Mouse (Mus musculus) CH12.LX (cell line): ENCODE measurements around the gene Smc1b. TPM values are rescaled to one million over a fixed set of nuclear protein-coding genes. Genes with fewer than 3 reads are reported as not detected.

Experiments used
- DNase-seq: peaks from one replicate; pipeline ENCODE4 v3.0.0-alpha.2; 2013; ENCODE audit errors: extremely low read depth
- H3K27ac ChIP-seq: 2 replicates; pipeline ENCODE4 v1.5.1; 2012; ENCODE audit warnings: low read depth, mild to moderate bottlenecking, control low read depth, moderate library complexity; ENCODE audit not compliant: insufficient read depth
- H3K27me3 ChIP-seq: replicated peaks from 2 replicates; pipeline ENCODE3; 2012; ENCODE audit warnings: inconsistent platforms
- H3K36me3 ChIP-seq, 2 experiments: replicated peaks in 1 of 2; 2 replicates each; pipeline versions ENCODE3 to v1.6.1; 2012; ENCODE audit warnings: inconsistent platforms in 1 of 2, low read length in 1 of 2, mild to moderate bottlenecking in 1 of 2, mixed read lengths in 1 of 2, moderate library complexity in 1 of 2; ENCODE audit not compliant: control insufficient read depth in 1 of 2, insufficient read depth in 1 of 2
- H3K4me1 ChIP-seq, 2 experiments: 2 replicates each; pipeline ENCODE4 v1.6.1; 2012; ENCODE audit warnings: inconsistent platforms in 1 of 2, moderate library complexity in 1 of 2; ENCODE audit not compliant: insufficient read depth in 2 of 2, control insufficient read depth in 1 of 2
- H3K4me2 ChIP-seq: 2 replicates; pipeline ENCODE4 v1.6.1; 2012; ENCODE audit warnings: low read depth, mild to moderate bottlenecking, control low read depth; ENCODE audit not compliant: poor library complexity, insufficient read depth, severe bottlenecking
- H3K4me3 ChIP-seq, 3 experiments: fragments of 150-350 bp in 1 of 3; sonication (generic) in 1 of 3; replicated peaks in 1 of 3; 2 replicates each; pipeline versions ENCODE3 to v1.5.1; 2011 to 2012; ENCODE audit warnings: low read depth in 2 of 3, low read length in 2 of 3, mild to moderate bottlenecking in 2 of 3, moderate library complexity in 2 of 3, control low read depth in 1 of 3, improper control_type of control experiment in 1 of 3, inconsistent platforms in 1 of 3, mixed read lengths in 1 of 3; ENCODE audit not compliant: poor library complexity in 1 of 3
- H3K79me2 ChIP-seq: replicated peaks from 2 replicates; pipeline ENCODE4 v1.6.1; 2012; ENCODE audit warnings: mild to moderate bottlenecking, moderate library complexity; ENCODE audit not compliant: control insufficient read depth, poor library complexity, insufficient read depth, severe bottlenecking; ENCODE audit errors: extremely low read depth
- H3K9ac ChIP-seq: 2 replicates; pipeline ENCODE4 v1.6.1; 2012; ENCODE audit warnings: low read depth, mild to moderate bottlenecking, control low read depth, moderate library complexity; ENCODE audit not compliant: insufficient read depth
- H3K9me3 ChIP-seq: replicated peaks from 2 replicates; pipeline ENCODE3; 2012; ENCODE audit warnings: low read length, inconsistent platforms, mixed read lengths
- BHLHE40 ChIP-seq: IDR thresholded peaks from 2 replicates; pipeline ENCODE4 v1.6.1; 2011; ENCODE audit warnings: mild to moderate bottlenecking, low read depth, low read length, improper control_type of control experiment
- CHD1 ChIP-seq: IDR thresholded peaks from 2 replicates; pipeline ENCODE4 v1.6.1; 2012; ENCODE audit warnings: low read depth, low read length, improper control_type of control experiment, inconsistent platforms
- CHD2 ChIP-seq: IDR thresholded peaks from 2 replicates; pipeline ENCODE4 v1.6.1; 2011; ENCODE audit warnings: low read length, improper control_type of control experiment
- CTCF ChIP-seq, 2 experiments: IDR thresholded peaks in 1 of 2; conservative IDR thresholded peaks in 1 of 2; 2 replicates each; pipeline ENCODE4 v1.5.1; 2011 to 2012; ENCODE audit warnings: low read depth in 2 of 2, low read length in 2 of 2, improper control_type of control experiment in 1 of 2, inconsistent platforms in 1 of 2, mild to moderate bottlenecking in 1 of 2, moderate library complexity in 1 of 2
- ELF1 ChIP-seq: IDR thresholded peaks from 2 replicates; pipeline ENCODE4 v1.6.1; 2014; ENCODE audit warnings: low read depth, mild to moderate bottlenecking, inconsistent platforms, low read length, improper control_type of control experiment
- ETS1 ChIP-seq: conservative IDR thresholded peaks from 2 replicates; pipeline ENCODE4 v1.6.1; 2012; ENCODE audit warnings: low read depth, mild to moderate bottlenecking, inconsistent platforms, low read length, improper control_type of control experiment, moderate library complexity
- GABPA ChIP-seq: IDR thresholded peaks from 2 replicates; pipeline ENCODE4 v1.6.1; 2012; ENCODE audit warnings: low read depth, low read length, improper control_type of control experiment, inconsistent platforms; ENCODE audit not compliant: insufficient replicate concordance
- JUN ChIP-seq: IDR thresholded peaks from 2 replicates; pipeline ENCODE4 v1.6.1; 2011; ENCODE audit warnings: low read depth, mild to moderate bottlenecking, low read length, improper control_type of control experiment, moderate library complexity; ENCODE audit not compliant: insufficient read depth
- JUND ChIP-seq: conservative IDR thresholded peaks from 2 replicates; pipeline ENCODE4 v1.6.1; 2011; ENCODE audit warnings: low read depth, low read length, improper control_type of control experiment
- MAFK ChIP-seq: IDR thresholded peaks from 2 replicates; pipeline ENCODE4 v1.6.1; 2011; ENCODE audit warnings: low read length, improper control_type of control experiment; ENCODE audit not compliant: insufficient replicate concordance
- MAX ChIP-seq: IDR thresholded peaks from 2 replicates; pipeline ENCODE4 v1.6.1; 2011; ENCODE audit warnings: low read length, improper control_type of control experiment
- MXI1 ChIP-seq: IDR thresholded peaks from 2 replicates; pipeline ENCODE4 v1.6.1; 2011; ENCODE audit warnings: mild to moderate bottlenecking, low read depth, low read length, improper control_type of control experiment
- NELFE ChIP-seq: IDR thresholded peaks from 2 replicates; pipeline ENCODE4 v1.6.1; 2011; ENCODE audit warnings: low read depth, low read length, improper control_type of control experiment
- NRF1 ChIP-seq: IDR thresholded peaks from 2 replicates; pipeline ENCODE4 v1.6.1; 2014; ENCODE audit warnings: low read depth, mild to moderate bottlenecking, inconsistent platforms, low read length, improper control_type of control experiment, moderate library complexity
- PAX5 ChIP-seq: IDR thresholded peaks from 2 replicates; pipeline ENCODE4 v1.6.1; 2012; ENCODE audit warnings: low read length, inconsistent platforms, mixed read lengths
- POLR2AphosphoS2 ChIP-seq: IDR thresholded peaks from 2 replicates; pipeline ENCODE4 v1.6.1; 2011; ENCODE audit warnings: low read depth, low read length, improper control_type of control experiment
- RAD21 ChIP-seq: IDR thresholded peaks from 2 replicates; pipeline ENCODE4 v1.6.1; 2011; ENCODE audit warnings: low read depth, mild to moderate bottlenecking, low read length, improper control_type of control experiment, moderate library complexity
- SIN3A ChIP-seq: IDR thresholded peaks from 2 replicates; pipeline ENCODE4 v1.6.1; 2012; ENCODE audit warnings: low read length, improper control_type of control experiment, inconsistent platforms
- SMC3 ChIP-seq: IDR thresholded peaks from 2 replicates; pipeline ENCODE4 v1.6.1; 2011; ENCODE audit warnings: low read depth, low read length, improper control_type of control experiment
- TBP ChIP-seq: conservative IDR thresholded peaks from 2 replicates; pipeline ENCODE4 v1.6.1; 2011; ENCODE audit warnings: low read depth, low read length, improper control_type of control experiment
- TCF12 ChIP-seq: IDR thresholded peaks from 2 replicates; pipeline ENCODE4 v1.6.1; 2014; ENCODE audit warnings: low read depth, mild to moderate bottlenecking, inconsistent platforms, low read length, improper control_type of control experiment
- UBTF ChIP-seq: IDR thresholded peaks from 2 replicates; pipeline ENCODE4 v1.6.1; 2012; ENCODE audit warnings: low read depth, mild to moderate bottlenecking, inconsistent platforms, low read length, improper control_type of control experiment, moderate library complexity
- ZMIZ1 ChIP-seq: IDR thresholded peaks from 2 replicates; pipeline ENCODE4 v1.6.1; 2012; ENCODE audit warnings: low read depth, mild to moderate bottlenecking, inconsistent platforms, low read length, improper control_type of control experiment
- ZNF384 ChIP-seq: IDR thresholded peaks from 2 replicates; pipeline ENCODE4 v1.6.1; 2012; ENCODE audit warnings: low read depth, low read length, improper control_type of control experiment, inconsistent platforms
- dilution Hi-C: fragments of 300-500 bp; cut with MboI; formaldehyde crosslinking; loops from 2 replicates; pipeline ENCODE4 v1.14.3; 2020; ENCODE audit warnings: low sequenced_read_pairs; ENCODE audit not compliant: extremely low pct_unique_long_range_greater_than_20kb, extremely low pct_ligation_motif_present
- in situ Hi-C: fragments of 300-500 bp; cut with MboI; formaldehyde crosslinking; loops from 3 replicates; pipeline ENCODE4 v1.14.3; 2019; ENCODE audit warnings: low sequenced_read_pairs, low pct_ligation_motif_present, low pct_unique_long_range_greater_than_20kb, mixed read lengths
- polyA plus RNA-seq: library from polyadenylated mRNA; unstranded; fragments of >175 nt; gene quantifications from 2 replicates; pipeline ENCODE4 v1.2.1, GENCODE M21; 2012; ENCODE audit warnings: low read depth; ENCODE audit not compliant: insufficient read length
- total RNA-seq, 2 experiments: library from RNA; depleted of rRNA; stranded (reverse); fragments of 300-350 nt in 1 of 2; fragments of >200 nt in 1 of 2; gene quantifications; 2 replicates each; pipeline ENCODE4 v1.2.3; 2012 to 2014

Gene Smc1b
- total and polyA plus RNA-seq, 3 experiments: not detected

GRCm38 (mm10) chr15:85047865-85048264 is 83.9 kb downstream of the Smc1b start:
- H3K4me3 ChIP-seq: no peak overlapping the region
- peaks cover 35 to 87% of the 10 kb centered on the region in 2 experiments for H3K36me3 ChIP-seq
- H3K9me3 ChIP-seq: no peaks in the 10 kb centered on the region
- DNase-seq: no peak
- dilution Hi-C loops: no loop called here
- TF ChIP-seq MAFK (no peak), ZMIZ1 (no peak), UBTF (no peak), GABPA (no peak), ETS1 (no peak), ELF1 (no peak), POLR2AphosphoS2 (no peak), BHLHE40 (no peak), TCF12 (no peak), NRF1 (no peak)
- H3K27me3 ChIP-seq: no peaks in the 10 kb centered on the region
- H3K27ac ChIP-seq: no peak overlapping the region
- H3K4me2 ChIP-seq: no peak overlapping the region
- H3K79me2 ChIP-seq: no peaks in the 10 kb centered on the region
- peaks cover under 1 to 9% of the 10 kb centered on the region in 2 experiments; a peak in 2 of 4 replicates for H3K4me1 ChIP-seq
- no peak overlapping the region for H3K9ac ChIP-seq
- in situ Hi-C loops: no loop called here

GRCm38 (mm10) chr15:85046230-85046950 is 85.4 kb downstream of the Smc1b start:
- H3K4me2 ChIP-seq: no peak overlapping the region
- H3K36me3 ChIP-seq: peaks cover 29 to 78% of the 10 kb centered on the region in 2 experiments
- no peaks in the 10 kb centered on the region for H3K27me3 ChIP-seq
- in situ Hi-C loops (no loop called here), dilution Hi-C loops (no loop called here)
- no peaks in the 10 kb centered on the region for H3K9me3 ChIP-seq
- DNase-seq: no peak
- no peaks in the 10 kb centered on the region for H3K79me2 ChIP-seq
- TF ChIP-seq ELF1 (no peak), NELFE (no peak), GABPA (no peak), RAD21 (no peak), CHD1 (no peak), SMC3 (no peak), SIN3A (no peak), JUND (no peak), CTCF (conservative IDR thresholded peaks at IDR 0.05 in 1 of 2, IDR thresholded peaks at IDR 0.05 in 1 of 2; ENCODE audit: low read depth in 2 of 2, low read length in 2 of 2) (no peak), MAX (no peak), CHD2 (no peak), TBP (no peak), ZNF384 (no peak), BHLHE40 (no peak), JUN (no peak), PAX5 (no peak), MXI1 (no peak), POLR2AphosphoS2 (no peak), ZMIZ1 (no peak)
- no peak overlapping the region for H3K4me3 ChIP-seq
- H3K27ac ChIP-seq: no peak overlapping the region
- peaks cover 5 to 24% of the 10 kb centered on the region in 2 experiments; a peak in 3 of 4 replicates for H3K4me1 ChIP-seq
- H3K9ac ChIP-seq: no peak overlapping the region
